Mouse (Mus musculus) monocyte, adult 2 months (primary cell): Measurements from ENCODE around the gene Gm17304.

Source experiments
- DNase-seq, 2 experiments: peaks; one replicate each; pipeline ENCODE4 v3.0.0; 2022; ENCODE audit warnings: low spot score in 2 of 2, low read depth in 1 of 2

Gm17304 gene

DNA sequence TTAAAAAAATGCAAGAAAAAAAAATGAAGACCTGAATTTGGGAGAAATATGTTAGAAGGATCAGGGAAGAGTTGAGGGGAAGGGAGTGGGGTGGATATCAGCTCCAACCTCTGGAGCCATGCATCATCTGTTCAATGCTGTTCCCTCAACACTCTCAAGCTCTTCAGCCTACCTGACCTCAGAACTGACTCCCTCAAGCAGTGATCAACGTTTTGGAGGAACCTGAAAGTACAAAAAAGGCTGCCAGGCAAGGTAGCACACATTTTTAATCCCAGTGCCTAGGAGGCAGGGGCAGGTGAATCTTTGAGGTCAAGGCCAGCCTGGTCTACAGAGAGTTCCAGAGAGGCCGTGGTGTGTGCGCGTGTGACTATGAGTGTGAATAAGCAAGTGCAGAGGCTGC is at the start of gene Gm17304:
Gene Gm17304 (plus strand): TSS at position 301 of the 400 bp plus-strand sequence.
- no peak for DNase-seq

DNA sequence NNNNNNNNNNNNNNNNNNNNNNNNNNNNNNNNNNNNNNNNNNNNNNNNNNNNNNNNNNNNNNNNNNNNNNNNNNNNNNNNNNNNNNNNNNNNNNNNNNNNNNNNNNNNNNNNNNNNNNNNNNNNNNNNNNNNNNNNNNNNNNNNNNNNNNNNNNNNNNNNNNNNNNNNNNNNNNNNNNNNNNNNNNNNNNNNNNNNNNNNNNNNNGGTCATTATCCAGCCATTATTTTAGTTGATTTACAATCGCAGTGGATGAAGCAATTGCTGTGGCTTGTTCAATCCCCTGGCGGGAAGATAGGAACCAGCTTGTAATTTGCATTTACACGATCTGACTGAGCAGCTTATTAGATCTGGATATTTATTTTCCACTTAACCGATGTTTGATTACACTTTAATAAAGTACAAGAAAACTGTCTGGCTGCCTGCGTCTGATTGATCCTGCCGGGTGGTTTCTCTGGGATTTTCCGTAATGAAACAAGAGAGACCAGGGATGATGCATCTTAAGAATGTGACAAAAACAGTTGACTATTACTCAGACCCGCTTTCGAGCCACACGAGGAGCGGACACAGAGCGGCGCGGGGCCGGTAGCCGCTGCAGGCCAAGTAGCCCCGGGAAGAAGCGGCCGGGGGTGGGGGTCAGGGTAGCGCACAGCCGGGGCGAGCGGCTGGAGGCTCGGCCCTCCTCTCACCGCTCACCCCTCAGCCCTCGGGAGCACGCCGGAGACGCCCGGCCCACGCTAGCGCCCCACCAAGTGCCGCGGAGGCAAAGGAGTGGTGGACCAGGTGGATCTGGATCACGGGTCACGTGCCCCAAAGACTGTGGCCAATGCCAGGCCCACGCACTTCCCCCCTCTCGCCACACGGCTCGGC is 48.0 kb upstream of the Gm17304 start:
- DNase-seq: no peak

DNA sequence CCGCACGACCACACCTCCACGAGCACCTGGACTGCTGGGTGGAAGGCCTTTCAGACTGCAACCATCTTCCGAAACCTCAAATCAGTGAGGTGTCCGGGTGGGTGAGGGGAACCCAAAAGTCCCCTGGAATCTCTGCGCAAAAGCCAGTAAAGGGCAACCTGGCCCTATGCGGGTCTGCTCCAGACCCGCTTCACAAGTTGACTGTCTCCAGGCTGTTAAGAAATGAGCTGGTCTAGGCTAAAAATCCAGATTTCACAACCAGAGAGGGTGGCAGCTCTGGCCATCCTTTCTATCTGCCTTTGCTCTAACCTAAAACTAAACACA is 47.4 kb upstream of the Gm17304 start:
- no peak for DNase-seq

DNA sequence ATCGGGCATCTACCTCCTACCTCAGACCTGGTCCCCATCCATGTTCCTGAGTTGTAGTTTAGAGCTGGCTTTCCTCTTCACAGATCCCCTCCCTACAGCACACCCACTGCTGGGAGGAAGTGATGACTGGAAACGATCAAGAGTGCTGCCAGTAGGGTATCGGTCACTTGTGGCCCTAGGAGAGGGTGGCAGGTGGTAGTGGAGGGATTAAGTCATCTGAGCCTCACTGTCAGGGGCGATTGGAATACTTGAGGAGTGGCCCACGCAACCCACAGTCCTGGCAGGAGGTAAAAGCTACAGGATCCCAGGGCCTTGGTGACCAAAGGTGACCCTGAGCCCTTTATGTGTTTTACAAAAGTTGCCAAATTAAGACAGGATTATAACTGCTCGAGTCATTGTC is 42.9 kb upstream of the Gm17304 start:
- no peak for DNase-seq

DNA sequence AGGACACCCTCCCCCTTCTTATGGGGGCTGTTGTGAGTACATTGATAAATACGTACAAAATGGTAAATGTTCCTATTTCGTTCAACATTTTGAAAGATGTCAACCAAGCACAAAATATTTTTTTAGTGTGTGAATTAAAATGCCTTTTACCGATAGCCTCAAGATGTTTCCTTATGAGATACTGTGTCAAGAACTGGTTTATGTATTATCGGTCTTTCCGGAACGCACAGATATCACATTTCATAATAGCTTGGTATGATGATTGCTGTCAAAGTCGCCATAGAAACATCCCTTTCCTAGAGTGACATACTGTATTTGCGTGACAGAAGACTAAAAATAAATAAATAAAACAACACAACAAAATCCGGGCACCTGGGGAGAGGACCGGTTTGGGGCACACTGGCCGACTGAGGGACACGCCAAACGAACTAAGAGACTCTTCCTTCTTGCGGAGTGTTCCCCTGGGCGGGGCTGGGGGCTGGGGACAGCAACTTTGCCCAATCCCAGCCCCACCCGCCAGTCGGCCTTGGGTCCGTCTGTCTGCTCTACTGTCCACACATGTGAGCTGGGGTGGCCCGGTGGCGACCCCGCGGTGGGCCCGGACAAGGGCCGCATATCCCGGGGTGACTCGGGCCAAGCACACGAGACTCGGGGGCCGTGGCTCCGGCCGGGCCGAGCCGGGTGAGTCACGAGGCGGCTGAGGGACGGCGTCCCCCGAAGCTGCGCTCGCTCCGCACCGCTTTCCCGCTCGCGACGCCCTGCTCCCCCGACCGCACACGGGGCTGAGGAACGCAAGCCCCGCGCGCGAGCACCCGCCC is 34.9 kb upstream of the Gm17304 start:
- DNase-seq: no peak

DNA sequence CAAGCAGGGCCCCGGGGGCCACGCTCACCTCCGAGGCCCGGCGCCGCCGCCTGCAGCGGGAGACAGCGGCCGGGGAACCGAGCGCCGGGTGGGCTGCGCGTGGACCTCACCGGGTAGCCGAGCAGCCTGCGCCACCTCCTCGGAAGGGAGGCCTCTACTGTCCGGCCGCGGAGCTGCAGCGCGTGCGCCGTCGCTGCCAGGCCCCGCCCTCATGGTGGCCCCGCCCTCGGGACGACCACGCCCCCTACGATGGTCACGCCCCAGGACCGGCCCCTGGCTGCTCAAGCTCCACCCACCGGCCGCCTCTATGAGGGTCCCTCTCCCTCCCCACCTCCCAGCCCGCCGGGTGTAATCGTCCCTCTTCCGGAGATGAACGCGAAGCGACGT is 34.3 kb upstream of the Gm17304 start:
- DNase-seq: peak; percentile 19 to 22

DNA sequence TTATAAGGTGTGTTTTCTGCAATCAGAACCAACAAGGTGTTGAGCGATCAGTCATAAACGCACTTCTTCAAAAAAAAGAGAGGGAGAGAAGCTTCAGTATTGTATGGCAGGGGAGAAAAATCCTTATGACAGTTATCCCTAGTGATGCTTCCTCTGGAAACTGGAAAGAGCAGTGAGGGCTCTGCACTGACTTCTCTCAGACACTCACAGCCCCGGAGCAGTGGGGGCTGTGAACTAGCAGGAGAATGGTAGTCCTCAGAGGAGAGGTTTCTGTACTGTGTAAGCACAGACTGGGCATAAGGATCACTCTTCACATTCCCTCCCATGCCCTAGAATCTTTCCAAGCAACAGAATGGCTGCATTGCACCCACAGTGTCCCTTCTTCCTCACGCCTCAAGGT is 33.8 kb upstream of the Gm17304 start:
- no peak for DNase-seq

DNA sequence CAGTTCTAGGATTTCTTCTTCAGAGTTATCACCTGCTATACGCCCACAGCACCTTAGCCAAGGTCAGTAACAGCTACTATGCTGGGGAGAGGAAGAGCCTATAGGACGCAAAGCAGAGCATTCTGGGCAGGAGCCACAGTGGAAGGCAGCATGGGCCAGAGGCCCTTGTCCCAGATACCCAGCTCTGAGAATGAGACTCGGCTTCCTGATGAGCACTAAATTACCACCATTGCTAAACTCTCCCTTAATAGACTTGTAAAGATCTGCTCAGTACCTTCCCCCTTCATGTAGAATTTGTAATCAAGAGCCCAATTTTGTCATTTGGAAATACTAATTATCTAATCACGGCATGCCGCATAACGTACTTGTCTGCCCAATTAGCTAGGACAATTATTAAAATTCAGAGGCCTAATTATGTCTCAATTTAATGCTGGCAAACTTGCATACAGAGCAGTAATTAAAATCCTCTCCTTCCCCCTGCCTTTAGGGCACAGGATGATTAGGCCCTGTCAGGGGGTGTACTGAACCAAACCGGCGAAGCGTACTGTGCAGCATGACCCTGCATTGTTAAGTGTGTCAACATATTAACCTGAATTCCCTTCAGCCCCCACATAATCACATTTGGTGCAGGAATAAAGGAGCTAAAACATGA is 31.5 kb upstream of the Gm17304 start:
- no peak for DNase-seq

DNA sequence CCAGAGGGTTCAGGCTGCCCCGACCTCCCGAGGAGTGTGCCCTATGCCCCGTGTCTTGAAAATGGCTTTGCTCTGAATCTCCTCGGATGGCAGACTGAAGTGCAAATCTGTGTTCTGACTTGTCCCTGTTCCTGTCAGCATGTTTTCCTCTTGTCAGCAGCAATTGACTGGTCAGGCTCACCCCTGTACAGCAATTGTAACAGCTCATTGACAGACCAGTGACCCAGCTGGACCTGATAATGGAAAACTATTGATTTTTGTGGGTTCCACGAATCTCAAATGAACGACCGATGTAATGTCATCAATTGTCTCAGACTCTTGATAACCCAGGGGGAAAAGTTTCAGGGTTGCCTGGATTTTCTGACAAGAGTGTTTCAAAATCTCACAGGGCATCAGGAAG is 28.0 kb upstream of the Gm17304 start:
- no peak for DNase-seq

DNA sequence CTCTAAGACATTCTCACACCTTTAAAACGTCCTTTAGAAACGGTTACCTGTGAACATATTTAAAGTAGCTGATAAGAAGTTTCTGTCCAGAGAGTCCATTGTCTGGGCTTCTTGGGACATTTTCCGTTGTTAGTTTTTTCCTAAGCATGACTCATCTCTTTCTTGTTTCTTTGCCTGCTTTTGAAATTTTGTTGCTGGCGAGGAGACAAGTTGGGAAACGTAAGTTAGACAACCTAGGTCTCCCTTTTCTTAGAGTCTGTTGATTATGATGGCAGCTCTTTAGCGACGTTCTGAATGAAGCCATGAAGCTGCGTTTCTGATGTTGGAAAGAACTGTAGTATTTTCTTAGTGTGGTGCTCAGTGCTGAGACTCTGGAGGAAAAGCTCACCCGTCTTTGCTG is 19.9 kb upstream of the Gm17304 start:
- no peak for DNase-seq

DNA sequence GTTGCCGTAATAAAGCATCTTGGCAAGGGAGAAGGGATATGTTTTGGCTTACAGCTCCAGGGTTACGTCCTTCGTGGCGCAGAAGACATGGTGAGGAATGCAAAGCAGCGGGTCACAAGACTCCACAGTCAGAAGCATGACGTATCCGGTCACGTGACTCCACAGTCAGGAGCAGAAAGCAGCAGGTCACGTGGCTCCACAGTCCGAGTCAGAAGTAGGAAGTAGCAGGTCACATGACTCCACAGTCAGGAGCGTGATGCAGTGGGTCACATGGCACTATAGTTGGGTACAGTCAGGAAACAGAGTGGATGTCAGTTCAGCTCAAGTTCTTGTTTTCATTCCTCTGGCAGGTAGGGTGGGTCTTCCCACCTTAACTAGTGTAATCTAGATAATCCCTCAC is 19.2 kb upstream of the Gm17304 start:
- DNase-seq: no peak

DNA sequence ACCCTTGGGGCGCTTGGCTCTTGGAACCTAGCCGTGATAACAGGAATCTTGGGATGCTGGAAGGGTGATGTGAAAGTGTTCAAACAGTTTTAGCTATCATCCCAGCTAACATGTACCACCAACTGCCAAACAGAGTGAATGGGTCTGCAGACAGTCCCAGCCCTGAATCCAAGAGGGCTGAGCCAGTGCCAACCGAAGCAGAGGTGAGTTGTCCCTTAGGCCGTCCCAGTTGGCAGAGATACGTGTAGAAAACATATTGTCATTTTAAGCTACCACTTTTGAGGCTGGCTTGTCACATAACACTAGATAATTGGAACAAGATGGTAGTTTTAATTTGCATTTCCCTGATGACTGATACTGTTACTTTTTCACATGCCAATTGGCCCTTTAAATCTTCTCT is 18.2 kb upstream of the Gm17304 start:
- no peak for DNase-seq

DNA sequence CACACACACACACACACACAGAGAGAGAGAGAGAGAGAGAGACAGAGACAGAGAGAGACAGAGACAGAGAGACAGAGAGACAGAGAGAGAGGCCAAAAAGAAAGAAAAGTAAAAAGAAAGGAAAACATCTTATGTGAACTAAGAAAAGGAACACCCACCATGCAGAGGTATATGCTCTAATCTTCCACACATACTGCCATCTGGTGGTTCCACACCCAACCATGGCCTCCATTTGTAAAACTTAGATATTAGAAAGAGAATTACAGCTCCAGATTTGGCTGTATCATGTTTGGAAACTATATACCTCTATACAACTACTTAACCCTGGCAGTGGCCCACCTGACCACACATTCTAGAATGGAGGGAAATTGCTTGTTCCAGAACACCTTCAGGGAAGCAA is 14.5 kb upstream of the Gm17304 start:
- DNase-seq: no peak

DNA sequence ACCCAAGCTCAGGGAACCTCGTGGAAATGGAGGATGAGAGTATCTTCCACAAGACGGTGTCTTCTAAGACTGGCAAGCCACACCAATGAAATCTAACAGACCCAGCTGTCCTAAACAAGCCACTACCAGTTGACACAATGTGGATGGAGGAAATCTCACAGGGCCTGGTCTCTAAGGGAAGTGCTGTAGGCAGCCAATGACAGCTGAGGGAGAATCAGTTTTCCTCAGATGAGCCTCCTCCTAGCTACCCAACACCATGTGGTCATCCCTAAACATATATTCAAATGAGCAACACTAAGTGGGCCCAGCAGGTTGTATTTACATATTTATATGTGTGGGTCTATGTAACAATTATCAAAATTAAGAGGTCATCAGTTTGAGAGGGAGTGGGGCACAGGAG is 11.4 kb upstream of the Gm17304 start:
- DNase-seq: no peak

DNA sequence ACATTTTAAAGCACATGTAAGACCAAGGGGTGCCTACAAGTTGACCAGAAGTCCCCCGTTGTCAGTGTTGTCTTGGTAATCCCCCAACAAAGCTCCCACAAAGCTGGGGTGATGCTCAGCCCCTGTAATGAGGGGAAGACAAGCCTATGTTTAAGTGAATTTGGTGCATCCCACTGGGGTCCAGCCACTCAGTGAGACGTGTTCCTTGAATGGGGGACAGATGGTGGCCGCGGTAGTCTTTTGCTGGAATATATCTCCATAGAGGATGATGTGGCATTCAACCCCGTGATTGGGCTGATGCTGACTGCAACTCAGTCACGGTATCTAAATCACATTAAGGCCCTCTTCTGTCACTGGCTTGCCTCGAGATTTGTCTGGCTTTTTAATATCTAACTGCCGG is 9.4 kb upstream of the Gm17304 start:
- DNase-seq: no peak

DNA sequence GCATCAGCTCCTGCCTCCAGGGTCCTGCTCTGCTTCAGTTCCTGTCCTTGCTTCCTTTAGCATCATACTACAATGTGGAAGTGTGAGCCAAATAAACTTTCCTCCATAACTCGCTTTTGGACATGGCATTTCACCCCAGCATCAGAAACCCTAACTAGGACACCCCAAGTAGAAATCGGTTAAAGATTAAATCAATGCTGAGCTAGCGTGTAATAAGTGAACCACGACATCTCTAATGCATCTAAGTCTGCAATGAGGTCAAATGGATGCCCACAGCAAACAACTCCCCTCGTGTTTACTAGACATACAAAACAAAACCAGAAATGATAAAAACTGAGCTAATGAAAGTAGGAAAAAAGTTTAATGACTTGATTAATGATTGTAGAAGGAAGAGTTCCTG is 4.5 kb upstream of the Gm17304 start:
- DNase-seq: no peak

DNA sequence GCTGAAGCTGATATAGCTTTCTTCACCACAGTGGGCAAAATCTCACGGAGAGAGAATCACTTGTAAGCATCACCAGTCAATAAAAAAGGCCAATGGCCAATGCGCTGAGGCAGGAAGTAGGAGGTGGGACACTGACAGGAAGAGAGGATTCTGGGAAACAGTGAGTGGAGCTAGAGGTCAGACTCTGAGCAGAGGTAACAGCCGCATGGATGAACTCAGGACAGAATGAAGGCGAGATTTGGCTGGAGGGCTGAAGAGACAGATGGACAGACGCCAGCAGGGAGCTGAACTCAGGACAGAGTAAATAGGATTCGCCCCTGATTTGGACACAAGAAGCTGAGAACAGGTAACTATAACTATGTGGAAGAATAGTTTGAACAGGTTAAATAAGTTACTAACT is 3.8 kb upstream of the Gm17304 start:
- no peak for DNase-seq

DNA sequence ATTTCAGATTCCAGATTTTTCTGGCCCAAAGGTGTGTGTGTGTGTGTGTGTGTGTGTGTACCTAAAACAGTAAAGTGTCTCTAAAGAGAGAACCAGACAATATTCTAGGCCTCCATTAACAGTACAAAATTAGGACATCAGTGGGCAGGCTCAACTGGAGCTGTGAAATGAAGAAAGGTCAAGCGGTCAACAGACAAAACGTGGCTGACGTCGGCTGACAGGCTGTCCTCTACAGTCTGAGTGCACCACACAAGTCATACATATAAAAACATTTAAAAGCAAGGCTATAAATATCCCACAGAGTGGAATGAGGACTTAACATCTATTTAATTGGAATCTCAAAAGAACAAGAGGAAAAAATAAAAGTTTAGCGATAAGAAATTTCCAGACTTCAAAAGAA is 1.8 kb upstream of the Gm17304 start:
- DNase-seq: no peak

DNA sequence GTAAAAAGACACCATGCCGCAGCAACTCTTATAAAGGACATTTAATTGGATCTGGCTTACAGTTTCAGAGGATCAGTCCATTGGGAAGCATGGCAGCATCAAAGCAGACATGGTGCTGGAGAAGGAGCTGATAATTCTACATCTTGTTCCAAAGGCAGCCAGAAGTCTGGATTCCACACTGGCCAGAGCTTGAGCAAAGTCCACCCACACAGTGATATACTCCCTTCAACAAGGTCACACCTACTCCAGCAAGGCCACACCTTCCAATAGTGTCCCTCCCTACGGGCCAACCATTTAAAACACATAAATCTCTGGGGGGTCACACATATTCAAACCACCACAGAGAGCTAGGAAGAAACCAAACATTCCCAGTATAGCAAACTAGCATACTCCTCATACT is 3.3 kb downstream of the Gm17304 start:
- no peak for DNase-seq

DNA sequence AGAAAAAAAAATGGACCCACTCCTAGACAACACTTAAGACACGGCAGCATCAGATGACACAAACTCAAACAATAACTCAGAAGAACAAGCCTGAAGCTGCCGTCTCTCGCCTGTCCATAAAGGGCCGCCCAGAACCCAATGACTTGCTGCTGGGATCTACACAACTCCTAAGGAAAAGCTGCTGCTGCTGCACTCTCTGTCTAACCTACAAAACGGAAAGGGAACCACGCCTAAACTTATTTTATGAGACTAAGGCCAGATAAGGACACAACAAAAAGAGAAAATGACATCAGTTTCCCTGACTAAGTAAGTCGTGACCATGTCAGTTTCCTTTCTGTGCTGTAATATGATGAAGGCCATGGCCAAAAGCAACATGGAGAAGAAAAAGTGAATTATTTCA is 5.7 kb downstream of the Gm17304 start:
- no peak for DNase-seq

DNA sequence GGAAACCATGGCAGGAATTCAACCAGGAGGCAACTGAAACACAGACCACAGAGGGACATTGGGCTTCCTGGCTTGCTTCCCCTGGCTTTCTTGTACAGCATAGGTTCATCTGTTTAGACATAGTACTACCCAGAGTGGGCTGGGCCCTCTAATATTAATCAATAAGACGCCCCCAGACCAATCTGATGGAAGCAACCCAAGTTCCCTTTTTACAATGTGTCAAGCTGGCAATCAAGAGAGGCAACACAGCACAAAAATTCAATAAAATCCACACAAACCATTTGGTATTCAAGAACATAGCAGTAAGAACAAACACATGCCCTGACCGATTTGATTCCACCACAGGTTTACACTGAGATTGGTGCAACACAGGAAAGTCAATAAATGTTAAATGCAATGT is 6.1 kb downstream of the Gm17304 start:
- DNase-seq: no peak

DNA sequence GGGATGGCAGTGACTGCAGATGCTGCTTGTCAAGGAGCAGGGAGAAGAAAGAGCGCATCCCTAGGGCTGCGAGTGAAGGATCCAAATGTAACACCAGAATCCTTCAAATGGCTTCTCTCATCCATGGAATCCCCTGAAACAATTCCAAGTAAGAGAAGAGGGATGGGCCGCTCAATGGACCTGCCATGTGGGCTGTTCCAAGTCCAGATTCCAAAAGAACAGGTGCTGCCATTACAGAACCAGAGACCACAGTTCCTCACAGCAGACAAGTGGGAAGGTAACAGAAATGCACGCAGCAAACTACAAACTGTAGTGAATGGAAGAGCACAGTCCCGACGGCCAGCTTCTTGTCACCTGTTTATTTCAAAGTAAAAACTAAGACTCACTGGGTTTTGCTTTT is 11.5 kb downstream of the Gm17304 start:
- DNase-seq: no peak
